Mouse (Mus musculus): Measurements from ENCODE around the gene Ell2.

DNA sequence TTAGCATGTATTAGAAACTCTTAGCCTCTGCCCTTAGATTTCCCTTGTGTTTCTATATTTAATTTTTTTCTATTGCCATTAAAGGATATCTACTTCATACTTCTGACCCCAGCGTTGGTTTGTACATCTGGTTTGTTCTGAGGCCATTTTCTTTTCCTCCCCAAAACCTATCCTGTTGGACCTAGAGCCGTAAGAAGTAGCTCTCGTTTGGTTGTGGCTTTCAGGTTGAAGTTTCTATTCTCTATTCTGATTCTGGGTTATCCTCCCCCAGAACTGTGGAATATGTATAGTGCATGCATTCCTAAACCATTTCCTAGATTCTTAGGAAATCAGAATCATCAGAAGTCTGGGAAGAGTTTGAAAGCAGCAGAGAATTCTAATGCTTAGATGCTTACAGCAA lies 34.6 kb downstream of the Ell2 start:
- TF ChIP-seq EP300 (IDR thresholded peaks at IDR 0.05; ENCODE audit: low read depth), result no peak
- TF ChIP-seq CTCF (IDR thresholded peaks at IDR 0.05; ENCODE audit: low read depth), result no peak
